Mouse (Mus musculus) MEL (cell line): ENCODE data around the gene Dda1. TPM values are rescaled to one million over a fixed set of nuclear protein-coding genes. Genes with fewer than 3 reads are reported as not detected.

ENCODE experiments used
- DNase-seq: peaks from one replicate; pipeline ENCODE4 v3.0.0; 2011; ENCODE audit warnings: low read depth, low spot score
- H3K27ac ChIP-seq: 2 replicates; pipeline ENCODE4 v1.5.1; 2012; ENCODE audit warnings: low read depth, mild to moderate bottlenecking, control low read depth, low read length, moderate library complexity; ENCODE audit not compliant: control insufficient read depth
- H3K27me3 ChIP-seq, 2 experiments: fragments of 150-350 bp in 1 of 2; sonication (generic) in 1 of 2; 2 replicates each; pipeline ENCODE4 v1.6.1; 2012; ENCODE audit warnings: low read length in 2 of 2, mild to moderate bottlenecking in 2 of 2, improper control_type of control experiment in 1 of 2, moderate library complexity in 1 of 2; ENCODE audit not compliant: insufficient read depth in 2 of 2, control insufficient read depth in 1 of 2
- H3K36me3 ChIP-seq, 2 experiments: 2 replicates each; pipeline ENCODE4 v1.6.1; 2012 to 2014; ENCODE audit warnings: low read length in 2 of 2, improper control_type of control experiment in 1 of 2, inconsistent platforms in 1 of 2, mild to moderate bottlenecking in 1 of 2; ENCODE audit not compliant: insufficient read depth in 2 of 2, control insufficient read depth in 1 of 2
- H3K4me1 ChIP-seq, 2 experiments: fragments of 150-350 bp in 1 of 2; sonication (generic) in 1 of 2; 2 replicates each; pipeline ENCODE4 v1.6.1; 2012; ENCODE audit warnings: low read length in 2 of 2, improper control_type of control experiment in 1 of 2, mild to moderate bottlenecking in 1 of 2; ENCODE audit not compliant: insufficient read depth in 2 of 2, control insufficient read depth in 1 of 2
- H3K4me3 ChIP-seq, 2 experiments: fragments of 150-350 bp in 1 of 2; sonication (generic) in 1 of 2; 2 replicates each; pipeline ENCODE4 v1.5.1; 2012; ENCODE audit warnings: low read depth in 2 of 2, low read length in 2 of 2, mild to moderate bottlenecking in 2 of 2, moderate library complexity in 2 of 2, control low read depth in 1 of 2, improper control_type of control experiment in 1 of 2; ENCODE audit not compliant: control insufficient read depth in 1 of 2, insufficient read depth in 1 of 2
- H3K79me2 ChIP-seq: 2 replicates; pipeline ENCODE4 v1.6.1; 2012; ENCODE audit warnings: mild to moderate bottlenecking, low read length, moderate library complexity; ENCODE audit not compliant: control insufficient read depth, poor library complexity, insufficient read depth
- H3K9ac ChIP-seq: 2 replicates; pipeline ENCODE4 v1.6.1; 2012; ENCODE audit warnings: low read depth, mild to moderate bottlenecking, control low read depth, low read length, moderate library complexity; ENCODE audit not compliant: control insufficient read depth, poor library complexity, severe bottlenecking
- H3K9me3 ChIP-seq: fragments of 150-350 bp; sonication (generic); replicated peaks from 2 replicates; pipeline ENCODE4 v1.6.1; 2012; ENCODE audit warnings: mild to moderate bottlenecking, low read length, improper control_type of control experiment, moderate library complexity; ENCODE audit not compliant: insufficient read depth
- CTCF ChIP-seq, 3 experiments: IDR thresholded peaks in 2 of 3; conservative IDR thresholded peaks in 1 of 3; 2 replicates each; pipeline ENCODE4 v1.5.1; 2011 to 2012; ENCODE audit warnings: low read length in 3 of 3, low read depth in 2 of 3, mild to moderate bottlenecking in 2 of 3, improper control_type of control experiment in 1 of 3, inconsistent platforms in 1 of 3, mixed read lengths in 1 of 3, moderate library complexity in 1 of 3; ENCODE audit not compliant: control insufficient read depth in 1 of 3, insufficient read depth in 1 of 3, poor library complexity in 1 of 3, severe bottlenecking in 1 of 3
- EP300 ChIP-seq, 2 experiments: IDR thresholded peaks; 2 replicates each; pipeline ENCODE4 v1.6.1; 2011; ENCODE audit warnings: improper control_type of control experiment in 2 of 2, low read length in 2 of 2, low read depth in 1 of 2, mild to moderate bottlenecking in 1 of 2
- GABPA ChIP-seq: IDR thresholded peaks from 2 replicates; pipeline ENCODE4 v1.6.1; 2012; ENCODE audit warnings: low read depth, mild to moderate bottlenecking, inconsistent platforms, low read length, improper control_type of control experiment, moderate library complexity
- GATA1 ChIP-seq: IDR thresholded peaks from 2 replicates; pipeline ENCODE4 v1.6.1; 2011; ENCODE audit warnings: low read depth, low read length, improper control_type of control experiment
- HCFC1 ChIP-seq: IDR thresholded peaks from 2 replicates; pipeline ENCODE4 v1.6.1; 2012; ENCODE audit warnings: low read depth, mild to moderate bottlenecking, inconsistent platforms, low read length, improper control_type of control experiment, moderate library complexity
- MAFK ChIP-seq: IDR thresholded peaks from 2 replicates; pipeline ENCODE4 v1.6.1; 2011; ENCODE audit warnings: low read depth, mild to moderate bottlenecking, low read length, improper control_type of control experiment, borderline replicate concordance
- MYC ChIP-seq: IDR thresholded peaks from 2 replicates; pipeline ENCODE4 v1.6.1; 2011; ENCODE audit warnings: low read depth, mild to moderate bottlenecking, low read length, improper control_type of control experiment, moderate library complexity
- NELFE ChIP-seq: IDR thresholded peaks from 2 replicates; pipeline ENCODE4 v1.6.1; 2011; ENCODE audit warnings: low read depth, low read length, improper control_type of control experiment
- NRF1 ChIP-seq: IDR thresholded peaks from 2 replicates; pipeline ENCODE4 v1.6.1; 2014; ENCODE audit warnings: low read depth, mild to moderate bottlenecking, inconsistent platforms, low read length, improper control_type of control experiment, moderate library complexity; ENCODE audit not compliant: poor library complexity, insufficient read depth, severe bottlenecking
- POLR2AphosphoS5 ChIP-seq: IDR thresholded peaks from 2 replicates; pipeline ENCODE4 v1.6.1; 2012; ENCODE audit warnings: low read depth, borderline replicate concordance, mild to moderate bottlenecking, inconsistent platforms, low read length, moderate library complexity, mixed read lengths
- RCOR1 ChIP-seq: IDR thresholded peaks from 2 replicates; pipeline ENCODE4 v1.6.1; 2012; ENCODE audit warnings: low read depth, mild to moderate bottlenecking, inconsistent platforms, low read length, improper control_type of control experiment
- TAL1 ChIP-seq: IDR thresholded peaks from 2 replicates; pipeline ENCODE4 v1.6.1; 2012; ENCODE audit warnings: mild to moderate bottlenecking, inconsistent platforms, low read length, moderate library complexity, mixed read lengths
- USF2 ChIP-seq, 2 experiments: IDR thresholded peaks; 2 replicates each; pipeline ENCODE4 v1.6.1; 2011 to 2012; ENCODE audit warnings: improper control_type of control experiment in 2 of 2, low read length in 2 of 2, borderline replicate concordance in 1 of 2, inconsistent platforms in 1 of 2, low read depth in 1 of 2, mild to moderate bottlenecking in 1 of 2; ENCODE audit not compliant: insufficient read depth in 1 of 2
- ZC3H11A ChIP-seq: IDR thresholded peaks from 2 replicates; pipeline ENCODE4 v1.6.1; 2012; ENCODE audit warnings: low read depth, mild to moderate bottlenecking, inconsistent platforms, low read length, improper control_type of control experiment
- ZKSCAN1 ChIP-seq: IDR thresholded peaks from 2 replicates; pipeline ENCODE4 v1.6.1; 2012; ENCODE audit warnings: low read depth, mild to moderate bottlenecking, inconsistent platforms, low read length, improper control_type of control experiment, moderate library complexity
- ZNF384 ChIP-seq: IDR thresholded peaks from 2 replicates; pipeline ENCODE4 v1.6.1; 2012; ENCODE audit warnings: low read depth, mild to moderate bottlenecking, inconsistent platforms, low read length, improper control_type of control experiment
- polyA plus RNA-seq, 2 experiments: library from polyadenylated mRNA; stranded (reverse) in 1 of 2; unstranded in 1 of 2; fragments of >175 nt in 1 of 2; fragments of >200 nt in 1 of 2; gene quantifications; 2 replicates each; pipeline versions ENCODE4 v1.2.1 to v1.2.4; 2012; ENCODE audit warnings: low replicate concordance in 2 of 2, low read depth in 1 of 2; ENCODE audit not compliant: insufficient read length in 2 of 2, insufficient read depth in 1 of 2, missing spikeins in 1 of 2
- total RNA-seq: library from RNA; depleted of rRNA; stranded (reverse); fragments of 300-350 nt; gene quantifications from 2 replicates; pipeline ENCODE4 v1.2.3, GENCODE M21; 2012

The Dda1 gene
- total and polyA plus RNA-seq, 3 experiments, result 59.6 to 110 TPM; not detected in 1

GRCm38 (mm10) chr8:71497077-71497645 is 28.2 kb downstream of the Dda1 start:
- TF ChIP-seq TAL1 (no peak), MYC (no peak), NRF1 (no peak), USF2 (IDR thresholded peaks at IDR 0.05; ENCODE audit: borderline replicate concordance in 1 of 2, insufficient read depth in 1 of 2, low read depth in 1 of 2, low read length in 2 of 2) (no peak), RCOR1 (no peak), NELFE (no peak), HCFC1 (no peak), POLR2AphosphoS5 (no peak)
- H3K9me3 ChIP-seq, result no peaks in the 10 kb centered on the region
- no peaks in the 10 kb centered on the region for H3K4me1 ChIP-seq
- DNase-seq, result no peak
- no peaks in the 10 kb centered on the region for H3K79me2 ChIP-seq
- H3K27me3 ChIP-seq, result no peaks in the 10 kb centered on the region
- H3K36me3 ChIP-seq, result peaks cover 0 to 4% of the 10 kb centered on the region in 2 experiments; a peak in 2 of 4 replicates
- no peak overlapping the region for H3K27ac ChIP-seq
- no peak overlapping the region for H3K4me3 ChIP-seq
- no peak overlapping the region for H3K9ac ChIP-seq

GRCm38 (mm10) chr8:71497881-71498501 is 29.0 kb downstream of the Dda1 start:
- Histone ChIP-seq H3K9me3 (no peaks in the 10 kb centered on the region), H3K27me3 (no peaks in the 10 kb centered on the region), H3K36me3 (peaks cover 0 to 3% of the 10 kb centered on the region in 2 experiments; a peak in 2 of 4 replicates), H3K9ac (no peak overlapping the region), H3K4me1 (no peaks in the 10 kb centered on the region), H3K4me3 (no peak overlapping the region), H3K79me2 (no peaks in the 10 kb centered on the region), H3K27ac (no peak overlapping the region)
- no peak for TF ChIP-seq ZKSCAN1
- DNase-seq, result no peak

GRCm38 (mm10) chr8:71498816-71499690 is 30.1 kb downstream of the Dda1 start:
- Histone ChIP-seq H3K9me3 (no peaks in the 10 kb centered on the region), H3K27ac (no peak overlapping the region), H3K4me1 (no peaks in the 10 kb centered on the region), H3K36me3 (no peaks in the 10 kb centered on the region), H3K27me3 (no peaks in the 10 kb centered on the region), H3K9ac (no peak overlapping the region), H3K79me2 (no peaks in the 10 kb centered on the region), H3K4me3 (no peak overlapping the region)
- TF ChIP-seq ZNF384 (no peak), EP300 (IDR thresholded peaks at IDR 0.05; ENCODE audit: low read depth in 1 of 2, low read length in 2 of 2) (no peak), GATA1 (no peak), MAFK (no peak), MYC (no peak), GABPA (no peak), CTCF (IDR thresholded peaks at IDR 0.05 in 2 of 3, conservative IDR thresholded peaks at IDR 0.05 in 1 of 3; ENCODE audit: control insufficient read depth in 1 of 3, insufficient read depth in 1 of 3, low read depth in 2 of 3, low read length in 3 of 3, poor library complexity in 1 of 3, severe bottlenecking in 1 of 3) (no peak), ZC3H11A (no peak)
- no peak for DNase-seq
